In genomic region chr17:45601325-45601724, GRCm38 (mm10) we compare ENCODE assay signal across 12 mouse cellular contexts. TPM values are rescaled to one million over a fixed set of nuclear protein-coding genes. Genes with fewer than 3 reads are reported as not detected.
DNase-seq lines count a peak whose midpoint lies in the region; ATAC-seq and TF ChIP-seq lines count a peak whose summit lies in the region.
"Had no signal": no experiment of that assay in that cellular context is flagged by ENCODE, and none has a peak within 500 bp of the region (broad histone marks: within the 10 kb centered on the region; RNA-seq: fewer than 3 reads in every experiment).

No protein-coding gene starts in this region.

- peak overlapping the region; percentile 35; the same call in 1 of the 2 replicates for H3K27ac ChIP-seq in heart, embryonic 11.5 days (ENCODE audit: low read depth, low read length)
- H3K27ac ChIP-seq in midbrain, embryonic 11.5 days (ENCODE audit: low read depth, low read length) = no peak overlapping the region
- no peak overlapping the region for H3K27ac ChIP-seq in midbrain, embryonic 14.5 days (replicated peaks; ENCODE audit: low read depth, low read length)
- no peak overlapping the region for H3K27ac ChIP-seq in intestine, embryonic 16.5 days (ENCODE audit: low read length)
- H3K27ac ChIP-seq in small intestine, adult 2 months (ENCODE audit: insufficient read depth, low read depth, low read length) = no peak overlapping the region

- H3K4me2 ChIP-seq in heart, embryonic 11.5 days = peak overlapping the region; percentile 58
- H3K4me2 ChIP-seq in midbrain, embryonic 11.5 days = 0 out of 2 replicates have a peak overlapping the region, but pooled peaks have one; percentile 8
- no peak overlapping the region for H3K4me2 ChIP-seq in midbrain, embryonic 14.5 days (ENCODE audit: low read length)
- peak overlapping the region; percentile 31; the same call in 1 of the 2 replicates for H3K4me2 ChIP-seq in intestine, embryonic 16.5 days (ENCODE audit: low read depth, low read length)

- no peaks in the 10 kb centered on the region for H3K36me3 ChIP-seq in heart, embryonic 11.5 days (ENCODE audit: control insufficient read depth, insufficient read depth, low read length)
- no peaks in the 10 kb centered on the region for H3K36me3 ChIP-seq in midbrain, embryonic 11.5 days (ENCODE audit: control insufficient read depth, insufficient read depth, low read length)
- no peaks in the 10 kb centered on the region for H3K36me3 ChIP-seq in midbrain, embryonic 14.5 days (ENCODE audit: control insufficient read depth, insufficient read depth, low read length)
- H3K36me3 ChIP-seq in intestine, embryonic 16.5 days (ENCODE audit: control insufficient read depth, insufficient read depth, low read length) = no peaks in the 10 kb centered on the region
- no peaks in the 10 kb centered on the region for H3K36me3 ChIP-seq in small intestine, adult 2 months (ENCODE audit: control insufficient read depth, insufficient read depth, low read length)

- WGBS in heart, embryonic 11.5 days (ENCODE audit: insufficient replicate concordance) = 8% methylated on average over 22 of the region's 22 CpGs
- WGBS in midbrain, embryonic 11.5 days = 6% methylated on average over 22 of the region's 22 CpGs
- 9% methylated on average over 22 of the region's 22 CpGs for WGBS in midbrain, embryonic 14.5 days
- WGBS in intestine, embryonic 16.5 days = 23% methylated on average over 22 of the region's 22 CpGs
- 44% methylated on average over 22 of the region's 22 CpGs for WGBS in small intestine, adult 2 months

- TF ChIP-seq CTCF in small intestine, adult 2 months (IDR thresholded peaks at IDR 0.05; ENCODE audit: extremely low read depth, insufficient read length, insufficient replicate concordance, low read depth, low read length) = no peak

- H3K9ac ChIP-seq in heart, embryonic 11.5 days (ENCODE audit: low read depth, low read length) = peak overlapping the region; percentile 62
- peak overlapping the region; percentile 27; the same call in 1 of the 2 replicates for H3K9ac ChIP-seq in midbrain, embryonic 11.5 days (ENCODE audit: low read length)
- H3K9ac ChIP-seq in midbrain, embryonic 14.5 days (replicated peaks; ENCODE audit: low read length) = no peak overlapping the region
- peak overlapping the region; percentile 22; the same call in 1 of the 2 replicates for H3K9ac ChIP-seq in intestine, embryonic 16.5 days (ENCODE audit: low read depth, low read length)

- peaks cover 34% of the 10 kb centered on the region for H3K4me1 ChIP-seq in heart, embryonic 11.5 days (ENCODE audit: control insufficient read depth, insufficient read depth, low read length)
- H3K4me1 ChIP-seq in midbrain, embryonic 11.5 days (ENCODE audit: control insufficient read depth, insufficient read depth, low read length) = peaks cover 16% of the 10 kb centered on the region
- H3K4me1 ChIP-seq in midbrain, embryonic 14.5 days (ENCODE audit: control insufficient read depth, insufficient read depth, low read length) = peaks cover 7% of the 10 kb centered on the region
- H3K4me1 ChIP-seq in intestine, embryonic 16.5 days (ENCODE audit: control insufficient read depth, insufficient read depth, low read length) = peaks cover 41% of the 10 kb centered on the region
- peaks cover 14% of the 10 kb centered on the region for H3K4me1 ChIP-seq in small intestine, adult 2 months (ENCODE audit: control insufficient read depth, insufficient read depth, insufficient read length, low read length)

- ATAC-seq in heart, embryonic 11.5 days (replicated peaks; ENCODE audit: insufficient number of reproducible peaks, low FRiP score, low TSS enrichment) = no peak
- ATAC-seq in midbrain, embryonic 11.5 days (ENCODE audit: low FRiP score) = no peak
- ATAC-seq in midbrain, embryonic 14.5 days (ENCODE audit: low FRiP score, low TSS enrichment) = no peak
- ATAC-seq in intestine, embryonic 16.5 days = peak; percentile 14; the same call in 1 of the 2 replicates

- intact Hi-C loops in heart, postnatal 14 days (cut with DNase I) = no loop called here
- intact Hi-C loops in left cerebral cortex, postnatal 10 days (cut with DNase I) = no loop called here

- no peak for DNase-seq in heart, postnatal 14 days
- peak; percentile 91 for DNase-seq in midbrain, embryonic 11.5 days (ENCODE audit: low spot score, missing footprints)
- no peak for DNase-seq in midbrain, embryonic 14.5 days
- DNase-seq in left cerebral cortex, postnatal 10 days (ENCODE audit: extremely low spot score in 1 of 2, low spot score in 2 of 2) = no peak
- DNase-seq in cerebellum, postnatal 25 days = no peak
- DNase-seq: cerebellum, adult 2 months; right cerebral cortex, postnatal 25 days had no signal

- no peaks in the 10 kb centered on the region for H3K9me3 ChIP-seq in heart, embryonic 11.5 days (replicated peaks; ENCODE audit: control insufficient read depth, low read length)
- no peaks in the 10 kb centered on the region for H3K9me3 ChIP-seq in midbrain, embryonic 11.5 days (ENCODE audit: control insufficient read depth, low read length)
- H3K9me3 ChIP-seq in midbrain, embryonic 14.5 days (ENCODE audit: control insufficient read depth, low read length) = no peaks in the 10 kb centered on the region
- no peaks in the 10 kb centered on the region for H3K9me3 ChIP-seq in intestine, embryonic 16.5 days (ENCODE audit: control insufficient read depth, low read length)

- no peak for TF ChIP-seq POLR2A in small intestine, adult 2 months (IDR thresholded peaks at IDR 0.05; ENCODE audit: low read depth, low read length)

- peak overlapping the region; percentile 22 for H3K4me3 ChIP-seq in heart, embryonic 11.5 days (ENCODE audit: low read depth, low read length)
- H3K4me3 ChIP-seq in midbrain, embryonic 11.5 days (ENCODE audit: low read depth, low read length) = no peak overlapping the region
- no peak overlapping the region for H3K4me3 ChIP-seq in midbrain, embryonic 14.5 days (replicated peaks; ENCODE audit: low read depth, low read length)
- no peak overlapping the region for H3K4me3 ChIP-seq in intestine, embryonic 16.5 days (ENCODE audit: low read length)
- H3K4me3 ChIP-seq in small intestine, adult 2 months (ENCODE audit: low read depth, low read length) = 0 out of 2 replicates have a peak overlapping the region, but pooled peaks have one; percentile 1

- 0 out of 2 replicates have a peak, but pooled peaks cover 3% of the 10 kb centered on the region for H3K27me3 ChIP-seq in heart, embryonic 11.5 days (ENCODE audit: control insufficient read depth, insufficient read depth, low read length)
- H3K27me3 ChIP-seq in midbrain, embryonic 11.5 days (ENCODE audit: control insufficient read depth, insufficient read depth, low read length) = peaks cover 27% of the 10 kb centered on the region
- peaks cover 23% of the 10 kb centered on the region for H3K27me3 ChIP-seq in midbrain, embryonic 14.5 days (ENCODE audit: control insufficient read depth, insufficient read depth, low read length)
- no peaks in the 10 kb centered on the region for H3K27me3 ChIP-seq in intestine, embryonic 16.5 days (replicated peaks; ENCODE audit: control insufficient read depth, insufficient read depth, low read length)
- no peaks in the 10 kb centered on the region for H3K27me3 ChIP-seq in small intestine, adult 2 months (ENCODE audit: control insufficient read depth, insufficient read depth, low read length)

RNA-seq across cellular contexts. Expression of gene Mymx, which starts 0.6 kb away (rescaled TPM):
- polyA plus RNA-seq in heart, embryonic 11.5 days (2014; fragmentation: Nextera tagmentation; extraction: Ambion mirVana) = 1.4 TPM in 1 of 2 replicates, not detected in the other
- not detected for total RNA-seq in heart, postnatal 14 days (2021)
- polyA plus RNA-seq in midbrain, embryonic 11.5 days (2014; fragmentation: Nextera tagmentation; extraction: Ambion mirVana) = 0.21 TPM in 1 of 2 replicates, not detected in the other
- not detected in 2 replicates for polyA plus RNA-seq in midbrain, embryonic 14.5 days (2014; fragmentation: Nextera tagmentation; extraction: Ambion mirVana)
- 0.22 and 0.64 TPM in 2 replicates for polyA plus RNA-seq in intestine, embryonic 16.5 days (2015; fragmentation: Nextera tagmentation; extraction: Ambion mirVana)
- polyA plus RNA-seq in small intestine, adult 2 months (2012; rRNA removed) = 0.75 and 5.8 TPM in 2 replicates
- not detected for total RNA-seq in left cerebral cortex, postnatal 10 days (2021)
- total RNA-seq: adrenal gland, adult 18-20 months; megakaryocyte-erythroid progenitor cell, adult 5-6 weeks had no signal
- polyA plus RNA-seq: cerebellum, adult 2 months had no signal

RNA-seq across cellular contexts. Expression of gene Slc29a1, which starts 1.9 kb away (rescaled TPM):
- polyA plus RNA-seq in heart, embryonic 11.5 days (2014; fragmentation: Nextera tagmentation; extraction: Ambion mirVana) = 52.7 and 61.2 TPM in 2 replicates
- total RNA-seq in heart, postnatal 14 days (2021) = 10 to 100 TPM; 75.0 to 80.7 TPM
- polyA plus RNA-seq in midbrain, embryonic 11.5 days (2014; fragmentation: Nextera tagmentation; extraction: Ambion mirVana) = 45.1 and 46.8 TPM in 2 replicates
- polyA plus RNA-seq in midbrain, embryonic 14.5 days (2014; fragmentation: Nextera tagmentation; extraction: Ambion mirVana) = 21.2 and 33.2 TPM in 2 replicates
- 73.4 and 83.1 TPM in 2 replicates for polyA plus RNA-seq in intestine, embryonic 16.5 days (2015; fragmentation: Nextera tagmentation; extraction: Ambion mirVana)
- polyA plus RNA-seq in small intestine, adult 2 months (2012; rRNA removed) = 26.1 and 35.2 TPM in 2 replicates
- total RNA-seq in left cerebral cortex, postnatal 10 days (2021) = 10 to 100 TPM; 30.3 to 33.3 TPM

RNA-seq across cellular contexts. Expression of gene Hsp90ab1, which starts 28.3 kb away (rescaled TPM):
- polyA plus RNA-seq in heart, embryonic 11.5 days (2014; fragmentation: Nextera tagmentation; extraction: Ambion mirVana) = 1,458 and 1,495 TPM in 2 replicates
- total RNA-seq in heart, postnatal 14 days (2021) = 100 to 1,000 TPM; 897 to 986 TPM
- polyA plus RNA-seq in midbrain, embryonic 11.5 days (2014; fragmentation: Nextera tagmentation; extraction: Ambion mirVana) = 1,614 and 1,690 TPM in 2 replicates
- polyA plus RNA-seq in midbrain, embryonic 14.5 days (2014; fragmentation: Nextera tagmentation; extraction: Ambion mirVana) = 1,248 and 1,388 TPM in 2 replicates
- polyA plus RNA-seq in intestine, embryonic 16.5 days (2015; fragmentation: Nextera tagmentation; extraction: Ambion mirVana) = 1,309 and 1,475 TPM in 2 replicates
- 93.8 and 157 TPM in 2 replicates for polyA plus RNA-seq in small intestine, adult 2 months (2012; rRNA removed)
- 1,000 to 10,000 TPM; 1,675 to 1,723 TPM for total RNA-seq in left cerebral cortex, postnatal 10 days (2021)

RNA-seq across cellular contexts. Expression of gene Slc35b2, which starts 37.7 kb away (rescaled TPM):
- polyA plus RNA-seq in heart, embryonic 11.5 days (2014; fragmentation: Nextera tagmentation; extraction: Ambion mirVana) = 87.2 and 91.0 TPM in 2 replicates
- total RNA-seq in heart, postnatal 14 days (2021) = 10 to 100 TPM; 28.8 to 29.9 TPM
- polyA plus RNA-seq in midbrain, embryonic 11.5 days (2014; fragmentation: Nextera tagmentation; extraction: Ambion mirVana) = 97.2 and 102 TPM in 2 replicates
- polyA plus RNA-seq in midbrain, embryonic 14.5 days (2014; fragmentation: Nextera tagmentation; extraction: Ambion mirVana) = 73.0 and 77.1 TPM in 2 replicates
- 132 and 136 TPM in 2 replicates for polyA plus RNA-seq in intestine, embryonic 16.5 days (2015; fragmentation: Nextera tagmentation; extraction: Ambion mirVana)
- polyA plus RNA-seq in small intestine, adult 2 months (2012; rRNA removed) = 98.2 and 105 TPM in 2 replicates
- total RNA-seq in left cerebral cortex, postnatal 10 days (2021) = 10 to 100 TPM; 43.8 to 46.7 TPM

RNA-seq across cellular contexts. Expression of gene Nfkbie, which starts 45.8 kb away (rescaled TPM):
- polyA plus RNA-seq in heart, embryonic 11.5 days (2014; fragmentation: Nextera tagmentation; extraction: Ambion mirVana) = 2.4 TPM in 2 replicates
- total RNA-seq in heart, postnatal 14 days (2021) = 1 to 10 TPM; 1.5 to 2.1 TPM
- polyA plus RNA-seq in midbrain, embryonic 11.5 days (2014; fragmentation: Nextera tagmentation; extraction: Ambion mirVana) = 7.8 and 9.0 TPM in 2 replicates
- 4.2 and 4.9 TPM in 2 replicates for polyA plus RNA-seq in midbrain, embryonic 14.5 days (2014; fragmentation: Nextera tagmentation; extraction: Ambion mirVana)
- 5.0 and 5.5 TPM in 2 replicates for polyA plus RNA-seq in intestine, embryonic 16.5 days (2015; fragmentation: Nextera tagmentation; extraction: Ambion mirVana)
- 4.6 and 6.2 TPM in 2 replicates for polyA plus RNA-seq in small intestine, adult 2 months (2012; rRNA removed)
- total RNA-seq in left cerebral cortex, postnatal 10 days (2021) = 1 to 10 TPM; 2.5 to 2.6 TPM

Comparison
In these comparisons a context has a peak if more than half of its experiments do, and no peak if none do; other contexts are left out.
1. H3K4me3 ChIP-seq: peak in heart, embryonic 11.5 days (single experiment) and small intestine, adult 2 months (single experiment); none in midbrain, embryonic 11.5 days (single experiment), midbrain, embryonic 14.5 days (single experiment) and intestine, embryonic 16.5 days (single experiment).